Mouse (Mus musculus) stomach, embryonic 15.5 days (tissue): ENCODE results near the gene Itga3. TPM values are rescaled to one million over a fixed set of nuclear protein-coding genes. Genes with fewer than 3 reads are reported as not detected.
"Not testable (repeated sequence)": the region's sequence is repeated elsewhere in the genome, so short reads cannot be mapped to it uniquely, and the experiment has no call there.

ENCODE experiments used
- ATAC-seq: fragments of 200-750 bp; cut with Nextera tagmentation; 2 replicates; pipeline ENCODE4 v1.8.0; 2017; ENCODE audit warnings: low read depth, moderate number of reproducible peaks, moderate TSS enrichment; ENCODE audit not compliant: insufficient read depth, low FRiP score
- H3K27ac ChIP-seq: fragments of 300-500 bp; sonication (generic); 2 replicates; pipeline ENCODE4 v1.5.1; 2015; ENCODE audit warnings: mild to moderate bottlenecking, inconsistent platforms
- H3K27me3 ChIP-seq: fragments of 300-500 bp; sonication (generic); replicated peaks from 2 replicates; pipeline ENCODE4 v1.6.1; 2015; ENCODE audit warnings: inconsistent platforms
- H3K36me3 ChIP-seq: fragments of 300-500 bp; sonication (generic); 2 replicates; pipeline ENCODE4 v1.6.1; 2015; ENCODE audit warnings: inconsistent platforms
- H3K4me1 ChIP-seq: fragments of 300-500 bp; sonication (generic); 2 replicates; pipeline ENCODE4 v1.6.1; 2015; ENCODE audit warnings: inconsistent platforms
- H3K4me2 ChIP-seq: fragments of 300-500 bp; sonication (generic); 2 replicates; pipeline ENCODE4 v1.6.1; 2015; ENCODE audit warnings: mild to moderate bottlenecking, inconsistent platforms
- H3K4me3 ChIP-seq: fragments of 300-500 bp; sonication (generic); replicated peaks from 2 replicates; pipeline ENCODE4 v1.5.1; 2015; ENCODE audit warnings: inconsistent platforms
- H3K9ac ChIP-seq: fragments of 300-500 bp; sonication (generic); 2 replicates; pipeline ENCODE4 v1.6.1; 2015; ENCODE audit warnings: inconsistent platforms
- H3K9me3 ChIP-seq: fragments of 300-500 bp; sonication (generic); 2 replicates; pipeline ENCODE4 v1.6.1; 2016; ENCODE audit warnings: inconsistent platforms
- whole genome bisulfite sequencing: fragments of 180-500 bp; shearing (Covaris S2); methylation state at CpG from one replicate; pipeline ENCODE4 v1.1.7; 2015; 5-methylcytosine and 5-hydroxymethylcytosine counted together
- polyA plus RNA-seq: library from polyadenylated mRNA; unstranded; fragments of >200 nt; fragmentation: Nextera tagmentation; extraction: Ambion mirVana; gene quantifications from 2 replicates; pipeline ENCODE4 v1.2.1, GENCODE M21; 2015

Itga3 gene
- polyA plus RNA-seq, 1 experiment from 2014 or later, result 24.1 TPM

- no peaks in the 10 kb centered on the region for H3K27me3 ChIP-seq
- ATAC-seq, result no peak
- H3K4me1 ChIP-seq, result peaks cover 3% of the 10 kb centered on the region; the same call in 1 of the 2 replicates
- H3K4me3 ChIP-seq, result no peak overlapping the region
- 67% methylated on average over 29 of the region's 29 CpGs for WGBS
- H3K4me2 ChIP-seq, result no peak overlapping the region
- no peak overlapping the region for H3K27ac ChIP-seq
- no peak overlapping the region for H3K9ac ChIP-seq
- no peaks in the 10 kb centered on the region for H3K9me3 ChIP-seq
- peaks cover 30% of the 10 kb centered on the region for H3K36me3 ChIP-seq
These were observed 52.0 kb downstream of the Itga3 start for GRCm38 (mm10) chr11:95024439-95025184.

GRCm38 (mm10) chr11:95023481-95023880, 53.1 kb downstream of the Itga3 start:
- Histone ChIP-seq H3K9me3 (no peaks in the 10 kb centered on the region), H3K4me1 (peaks cover 3% of the 10 kb centered on the region; the same call in 1 of the 2 replicates), H3K4me3 (no peak overlapping the region), H3K4me2 (no peak overlapping the region), H3K27me3 (no peaks in the 10 kb centered on the region), H3K36me3 (peaks cover 30% of the 10 kb centered on the region), H3K27ac (no peak overlapping the region), H3K9ac (no peak overlapping the region)
- WGBS, result 92% methylated on average over 9 of the region's 9 CpGs
- ATAC-seq, result no peak

GRCm38 (mm10) chr11:95022237-95022992, 54.2 kb downstream of the Itga3 start:
- no peaks in the 10 kb centered on the region for H3K9me3 ChIP-seq
- H3K4me3 ChIP-seq, result no peak overlapping the region
- H3K4me1 ChIP-seq, result peaks cover 3% of the 10 kb centered on the region; the same call in 1 of the 2 replicates
- peaks cover 30% of the 10 kb centered on the region for H3K36me3 ChIP-seq
- H3K27me3 ChIP-seq, result no peaks in the 10 kb centered on the region
- no peak overlapping the region for H3K4me2 ChIP-seq
- H3K27ac ChIP-seq, result no peak overlapping the region
- ATAC-seq, result no peak
- no peak overlapping the region for H3K9ac ChIP-seq
- 79% methylated on average over 10 of the region's 10 CpGs for WGBS

- ATAC-seq, result no peak
- no peak overlapping the region for H3K4me3 ChIP-seq
- H3K4me1 ChIP-seq, result peaks cover 20% of the 10 kb centered on the region; the same call in 1 of the 2 replicates
- no peak overlapping the region for H3K9ac ChIP-seq
- 0 out of 2 replicates have a peak, but pooled peaks cover 2% of the 10 kb centered on the region for H3K36me3 ChIP-seq
- H3K27ac ChIP-seq, result no peak overlapping the region
- no peaks in the 10 kb centered on the region for H3K27me3 ChIP-seq
- no peak overlapping the region for H3K4me2 ChIP-seq
- H3K9me3 ChIP-seq, result no peaks in the 10 kb centered on the region
- 67% methylated on average over 3 of the region's 3 CpGs for WGBS
These were observed 61.1 kb downstream of the Itga3 start for GRCm38 (mm10) chr11:95015484-95015883.

- peak overlapping the region; percentile 71; the same call in 1 of the 2 replicates for H3K4me3 ChIP-seq
- H3K4me2 ChIP-seq, result 0 out of 2 replicates have a peak overlapping the region, but pooled peaks have one; percentile 83
- H3K9me3 ChIP-seq, result no peaks in the 10 kb centered on the region
- 29% methylated on average over 3 of the region's 3 CpGs for WGBS
- peaks cover 31% of the 10 kb centered on the region for H3K4me1 ChIP-seq
- no peaks in the 10 kb centered on the region for H3K27me3 ChIP-seq
- no peaks in the 10 kb centered on the region for H3K36me3 ChIP-seq
- H3K9ac ChIP-seq, result no peak overlapping the region
- H3K27ac ChIP-seq, result no peak overlapping the region
- no peak for ATAC-seq
These were observed 64.1 kb downstream of the Itga3 start for GRCm38 (mm10) chr11:95012487-95012886.

- ATAC-seq, result peak; percentile 88
These were observed 64.5 kb downstream of the Itga3 start for GRCm38 (mm10) chr11:95012075-95012474.

GRCm38 (mm10) chr11:95011416-95011815, 65.2 kb downstream of the Itga3 start:
- no peak for ATAC-seq
- H3K9ac ChIP-seq, result no peak overlapping the region
- no peaks in the 10 kb centered on the region for H3K27me3 ChIP-seq
- no peaks in the 10 kb centered on the region for H3K36me3 ChIP-seq
- 23% methylated on average over 1 of the region's 1 CpGs for WGBS
- peaks cover 40% of the 10 kb centered on the region for H3K4me1 ChIP-seq
- peak overlapping the region; percentile 71 for H3K4me3 ChIP-seq
- H3K9me3 ChIP-seq, result no peaks in the 10 kb centered on the region
- peak overlapping the region; percentile 83 for H3K4me2 ChIP-seq
- peak overlapping the region; percentile 9; the same call in 1 of the 2 replicates for H3K27ac ChIP-seq

More at GRCm38 (mm10) chr11:95012075-95012474, 64.5 kb downstream of the Itga3 start:
- Histone ChIP-seq H3K27me3 (no peaks in the 10 kb centered on the region), H3K36me3 (no peaks in the 10 kb centered on the region), H3K4me3 (peak overlapping the region; percentile 71; the same call in 1 of the 2 replicates), H3K9ac (no peak overlapping the region), H3K4me1 (peaks cover 36% of the 10 kb centered on the region), H3K27ac (peak overlapping the region; percentile 9; the same call in 1 of the 2 replicates), H3K4me2 (peak overlapping the region; percentile 83), H3K9me3 (no peaks in the 10 kb centered on the region)
- 39% methylated on average over 3 of the region's 3 CpGs for WGBS

- peak overlapping the region; percentile 71 for H3K4me3 ChIP-seq
- not testable (repeated sequence) for ATAC-seq, H3K36me3 ChIP-seq, H3K9me3 ChIP-seq, H3K27ac ChIP-seq, H3K27me3 ChIP-seq
- 12% methylated on average over 4 of the region's 4 CpGs for WGBS
- H3K4me1 ChIP-seq, result peaks cover 37% of the 10 kb centered on the region
- H3K9ac ChIP-seq, result peak overlapping the region; percentile 29; the same call in 1 of the 2 replicates
- peak overlapping the region; percentile 83 for H3K4me2 ChIP-seq
These were observed 65.7 kb downstream of the Itga3 start for GRCm38 (mm10) chr11:95010841-95011403.

- under 1% methylated on average over 34 of the region's 40 CpGs for WGBS
- ATAC-seq, result no peak
- Histone ChIP-seq H3K4me3 (peak overlapping the region; percentile 71), H3K27ac (peak overlapping the region; percentile 92), H3K9me3 (no peaks in the 10 kb centered on the region), H3K4me1 (peaks cover 40% of the 10 kb centered on the region; the same call in 1 of the 2 replicates), H3K36me3 (peaks cover 3% of the 10 kb centered on the region; the same call in 1 of the 2 replicates), H3K9ac (peak overlapping the region; percentile 60), H3K4me2 (peak overlapping the region; percentile 83), H3K27me3 (no peaks in the 10 kb centered on the region)
These were observed 66.4 kb downstream of the Itga3 start for GRCm38 (mm10) chr11:95010141-95010739.

GRCm38 (mm10) chr11:95009629-95010014, 67.0 kb downstream of the Itga3 start, which contains the start of gene Samd14:
TSS of gene Samd14 (plus strand) at chr11:95009879.
- H3K9ac ChIP-seq, result peak within 1 kb of the TSS; percentile 60
- H3K9me3 ChIP-seq, result no peaks in the 10 kb centered on the region
- peak within 1 kb of the TSS; percentile 92 for H3K27ac ChIP-seq
- peaks cover 40% of the 10 kb centered on the region; the same call in 1 of the 2 replicates for H3K4me1 ChIP-seq
- under 1% methylated on average over 31 of the region's 32 CpGs for WGBS
- peaks cover 9% of the 10 kb centered on the region for H3K36me3 ChIP-seq
- peak within 1 kb of the TSS; percentile 83 for H3K4me2 ChIP-seq
- H3K27me3 ChIP-seq, result no peaks in the 10 kb centered on the region
- ATAC-seq, result peak; percentile 40
- peak within 1 kb of the TSS; percentile 71 for H3K4me3 ChIP-seq
